Mouse (Mus musculus) gastrocnemius, postnatal 10 days (tissue): ENCODE results near the gene Olfr171. TPM values are rescaled to one million over a fixed set of nuclear protein-coding genes. Genes with fewer than 3 reads are reported as not detected.
"Not testable (repeated sequence)": the region's sequence is repeated elsewhere in the genome, so short reads cannot be mapped to it uniquely, and the experiment has no call there.

Experiments
- DNase-seq: peaks from one replicate; pipeline ENCODE4 v3.0.0; 2021; ENCODE audit warnings: mixed read lengths
- long read RNA-seq, 2 experiments: library from polyadenylated mRNA; stranded (forward); transcript quantifications; one replicate each; pipeline ENCODE4 v2.0.0; 2021
- total RNA-seq, 2 experiments: library from RNA; stranded (reverse); gene quantifications; 2 replicates each; pipeline ENCODE4 v1.2.3; 2021

Olfr171 gene
- not detected for total RNA-seq
- long read RNA-seq, experiment 1, result 0 reads
- long read RNA-seq, experiment 2, result 0 reads

GRCm38 (mm10) chr16:19629816-19630215 lies at the start of gene Olfr171:
Gene Olfr171 (minus strand): TSS chr16:19629916.
- DNase-seq, result no peak

GRCm38 (mm10) chr16:19670768-19671357 lies 41.1 kb upstream of the Olfr171 start:
- DNase-seq, result no peak

GRCm38 (mm10) chr16:19666312-19666711 lies 36.6 kb upstream of the Olfr171 start:
- no peak for DNase-seq

GRCm38 (mm10) chr16:19611782-19612181 lies 17.9 kb downstream of the Olfr171 start, which contains the start of gene Olfr170:
Gene Olfr170 (minus strand): TSS chr16:19611882.
- not testable (repeated sequence) for DNase-seq

GRCm38 (mm10) chr16:19603166-19603565 lies 26.6 kb downstream of the Olfr171 start:
- no peak for DNase-seq

Other genes with a start within 250 kb of the Olfr171 start
- gene Olfr165, start 206.8 kb downstream of the Olfr171 start, total RNA-seq, result not detected
- gene Olfr166, start 146.2 kb downstream of the Olfr171 start, total RNA-seq, result not detected
- not detected for gene Olfr167, start 107.7 kb downstream of the Olfr171 start, total RNA-seq
- gene Olfr168, start 94.4 kb downstream of the Olfr171 start, total RNA-seq, result not detected
- gene Olfr169, start 58.1 kb downstream of the Olfr171 start, total RNA-seq, result not detected
- not detected for gene Olfr170, start 18.0 kb downstream of the Olfr171 start, total RNA-seq
- under 1 TPM in 1 of 2 experiments, not detected in 1; 0.09 TPM for gene Lamp3, start 76.5 kb upstream of the Olfr171 start, total RNA-seq
- 1 to 10 TPM; 3.0 to 3.4 TPM for gene B3gnt5, start 130.3 kb upstream of the Olfr171 start, total RNA-seq